Comparison of ENCODE assay signal across 14 mouse cellular contexts in the genomic region with DNA sequence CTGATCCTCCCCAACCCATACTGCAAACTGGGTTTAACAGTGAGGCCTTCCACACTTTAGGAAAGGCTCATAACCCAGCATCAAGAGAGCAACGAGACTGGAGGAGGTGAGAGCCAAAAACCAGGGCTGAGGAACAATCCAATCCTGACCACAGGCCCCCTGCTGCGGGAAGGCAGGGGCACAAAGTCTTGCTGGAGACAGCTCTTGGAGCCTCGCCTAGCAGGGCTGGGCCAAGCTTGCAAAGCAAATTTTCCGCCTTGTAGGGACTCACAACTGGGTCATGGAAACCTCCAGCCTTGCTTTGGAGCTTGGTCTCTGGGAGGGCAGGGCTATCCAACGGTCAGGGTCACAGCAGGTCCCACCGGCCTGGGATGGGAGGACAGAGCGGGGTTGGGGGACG. TPM values are rescaled to one million over a fixed set of nuclear protein-coding genes. Genes with fewer than 3 reads are reported as not detected.
DNase-seq lines count a peak whose midpoint lies in the region; ATAC-seq lines count a peak whose summit lies in the region.
"Had no signal": no experiment of that assay in that cellular context is flagged by ENCODE, and none has a peak within 500 bp of the region (broad histone marks: within the 10 kb centered on the region; RNA-seq: fewer than 3 reads in every experiment).

No protein-coding gene starts in this region.

- ATAC-seq in forebrain, embryonic 14.5 days: no peak
- ATAC-seq: forebrain, embryonic 13.5 days had no signal

- no peak for DNase-seq in forebrain, embryonic 10.5 days (ENCODE audit: extremely low spot score, low spot score)
- DNase-seq in forebrain, embryonic 14.5 days (ENCODE audit: low spot score): no peak
- DNase-seq in urinary bladder, postnatal 14 days (ENCODE audit: low spot score): peak; percentile 22
- DNase-seq in urinary bladder, adult 2 months (ENCODE audit: low spot score): no peak
- peak; percentile 53 for DNase-seq in kidney, postnatal 10 days
- no peak for DNase-seq in heart, postnatal 36 days
- DNase-seq in hindbrain, embryonic 10.5 days (ENCODE audit: low spot score): no peak
- no peak for DNase-seq in yolk sac, embryonic 10.5 days (ENCODE audit: low spot score)
- DNase-seq: B cell, adult 2 months; liver, embryonic 13.5 days had no signal

- no peaks in the 10 kb centered on the region for H3K9me3 ChIP-seq in forebrain, embryonic 10.5 days
- H3K9me3 ChIP-seq in forebrain, embryonic 14.5 days (replicated peaks; ENCODE audit: control insufficient read depth, low read length): no peaks in the 10 kb centered on the region
- H3K9me3 ChIP-seq in hindbrain, embryonic 10.5 days: no peaks in the 10 kb centered on the region
- H3K9me3 ChIP-seq: forebrain, embryonic 13.5 days; hindbrain, embryonic 15.5 days; liver, embryonic 13.5 days; neural tube, embryonic 12.5 days; stomach, embryonic 15.5 days had no signal

- H3K36me3 ChIP-seq in forebrain, embryonic 10.5 days (replicated peaks): no peaks in the 10 kb centered on the region
- no peaks in the 10 kb centered on the region for H3K36me3 ChIP-seq in forebrain, embryonic 14.5 days (ENCODE audit: control insufficient read depth, insufficient read depth, low read length)
- no peaks in the 10 kb centered on the region for H3K36me3 ChIP-seq in hindbrain, embryonic 10.5 days
- H3K36me3 ChIP-seq: hindbrain, embryonic 15.5 days; liver, embryonic 13.5 days; neural tube, embryonic 12.5 days; stomach, embryonic 15.5 days had no signal

- peaks cover 54% of the 10 kb centered on the region for H3K4me1 ChIP-seq in forebrain, embryonic 10.5 days
- peaks cover 13% of the 10 kb centered on the region; the same call in 1 of the 2 replicates for H3K4me1 ChIP-seq in forebrain, embryonic 14.5 days (ENCODE audit: control insufficient read depth, insufficient read depth, low read length)
- H3K4me1 ChIP-seq in hindbrain, embryonic 10.5 days (replicated peaks): peaks cover 40% of the 10 kb centered on the region
- H3K4me1 ChIP-seq: liver, embryonic 13.5 days had no signal

- H3K9ac ChIP-seq in forebrain, embryonic 14.5 days (ENCODE audit: low read length): no peak overlapping the region
- H3K9ac ChIP-seq: forebrain, embryonic 13.5 days; hindbrain, embryonic 15.5 days; liver, embryonic 13.5 days; neural tube, embryonic 12.5 days; stomach, embryonic 15.5 days had no signal

- 79% methylated on average over 8 of the region's 8 CpGs for WGBS in forebrain, embryonic 10.5 days
- WGBS in forebrain, embryonic 14.5 days: 78% methylated on average over 8 of the region's 8 CpGs
- 67% methylated on average over 8 of the region's 8 CpGs for WGBS in hindbrain, embryonic 10.5 days

- intact Hi-C loops in heart, postnatal 36 days (cut with DNase I): no loop called here

- 0 out of 2 replicates have a peak, but pooled peaks cover 5% of the 10 kb centered on the region for H3K27me3 ChIP-seq in forebrain, embryonic 10.5 days (ENCODE audit: poor library complexity, severe bottlenecking)
- no peaks in the 10 kb centered on the region for H3K27me3 ChIP-seq in forebrain, embryonic 14.5 days (replicated peaks; ENCODE audit: control insufficient read depth, insufficient read depth, low read length)
- H3K27me3 ChIP-seq in hindbrain, embryonic 10.5 days (ENCODE audit: insufficient read depth, poor library complexity, severe bottlenecking): 0 out of 2 replicates have a peak, but pooled peaks cover 5% of the 10 kb centered on the region

- no peak overlapping the region for H3K4me2 ChIP-seq in forebrain, embryonic 14.5 days (ENCODE audit: low read length)
- H3K4me2 ChIP-seq: forebrain, embryonic 13.5 days; hindbrain, embryonic 15.5 days; liver, embryonic 13.5 days; neural tube, embryonic 12.5 days; stomach, embryonic 15.5 days had no signal

- peak overlapping the region; percentile 48 for H3K27ac ChIP-seq in forebrain, embryonic 10.5 days
- H3K27ac ChIP-seq in forebrain, embryonic 14.5 days (ENCODE audit: low read depth, low read length): no peak overlapping the region
- H3K27ac ChIP-seq in hindbrain, embryonic 10.5 days: no peak overlapping the region
- H3K27ac ChIP-seq: forebrain, embryonic 13.5 days; hindbrain, embryonic 15.5 days; liver, embryonic 13.5 days; neural tube, embryonic 12.5 days; stomach, embryonic 15.5 days had no signal

- no peak overlapping the region for H3K4me3 ChIP-seq in forebrain, embryonic 10.5 days
- H3K4me3 ChIP-seq in forebrain, embryonic 14.5 days (ENCODE audit: low read depth, low read length): no peak overlapping the region
- no peak overlapping the region for H3K4me3 ChIP-seq in hindbrain, embryonic 10.5 days
- H3K4me3 ChIP-seq: forebrain, embryonic 13.5 days; hindbrain, embryonic 15.5 days; liver, embryonic 13.5 days; neural tube, embryonic 12.5 days; stomach, embryonic 15.5 days had no signal

RNA-seq across cellular contexts. Expression of gene Prrx2, which starts 36.1 kb away (rescaled TPM):
- polyA plus RNA-seq in forebrain, embryonic 10.5 days (2016; fragmentation: Nextera tagmentation; extraction: Ambion mirVana): 27.7 and 31.9 TPM in 2 replicates
- polyA plus RNA-seq in forebrain, embryonic 14.5 days (2014; fragmentation: Nextera tagmentation; extraction: Ambion mirVana): 2.9 and 3.0 TPM in 2 replicates
- polyA plus RNA-seq in urinary bladder, adult 2 months (2012; rRNA removed): 16.4 and 21.9 TPM in 2 replicates
- total RNA-seq in heart, postnatal 36 days (2021): 1 to 10 TPM in 1 of 2 experiments, under 1 TPM in 1; 0.41 to 1.1 TPM
- 40.6 and 43.3 TPM in 2 replicates for polyA plus RNA-seq in hindbrain, embryonic 10.5 days (2016; fragmentation: Nextera tagmentation; extraction: Ambion mirVana)

RNA-seq across cellular contexts. Expression of gene Asb6, which starts 40.7 kb away (rescaled TPM):
- polyA plus RNA-seq in forebrain, embryonic 10.5 days (2016; fragmentation: Nextera tagmentation; extraction: Ambion mirVana): 47.5 and 51.2 TPM in 2 replicates
- 35.9 and 39.9 TPM in 2 replicates for polyA plus RNA-seq in forebrain, embryonic 14.5 days (2014; fragmentation: Nextera tagmentation; extraction: Ambion mirVana)
- polyA plus RNA-seq in urinary bladder, adult 2 months (2012; rRNA removed): 26.0 and 27.0 TPM in 2 replicates
- 1 to 10 TPM; 7.3 to 8.1 TPM for total RNA-seq in heart, postnatal 36 days (2021)
- polyA plus RNA-seq in hindbrain, embryonic 10.5 days (2016; fragmentation: Nextera tagmentation; extraction: Ambion mirVana): 46.1 and 46.5 TPM in 2 replicates

RNA-seq across cellular contexts. Expression of gene Ptges, which starts 58.8 kb away (rescaled TPM):
- 5.1 and 7.3 TPM in 2 replicates for polyA plus RNA-seq in forebrain, embryonic 10.5 days (2016; fragmentation: Nextera tagmentation; extraction: Ambion mirVana)
- polyA plus RNA-seq in forebrain, embryonic 14.5 days (2014; fragmentation: Nextera tagmentation; extraction: Ambion mirVana): 2.6 and 3.3 TPM in 2 replicates
- polyA plus RNA-seq in urinary bladder, adult 2 months (2012; rRNA removed): 64.8 and 69.3 TPM in 2 replicates
- 1 to 10 TPM; 1.7 to 1.9 TPM for total RNA-seq in heart, postnatal 36 days (2021)
- polyA plus RNA-seq in hindbrain, embryonic 10.5 days (2016; fragmentation: Nextera tagmentation; extraction: Ambion mirVana): 10.8 and 13.3 TPM in 2 replicates

Comparison
In these comparisons a context has a peak if more than half of its experiments do, and no peak if none do; other contexts are left out.
1. DNase-seq: peak in urinary bladder, postnatal 14 days (single experiment) and kidney, postnatal 10 days (single experiment); none in forebrain, embryonic 10.5 days (single experiment), forebrain, embryonic 14.5 days (single experiment), urinary bladder, adult 2 months (single experiment), heart, postnatal 36 days (0 of 2), hindbrain, embryonic 10.5 days (single experiment) and yolk sac, embryonic 10.5 days (single experiment).